Mouse (Mus musculus): Measurements from ENCODE around the gene Myh4. TPM values are rescaled to one million over a fixed set of nuclear protein-coding genes. Genes with fewer than 3 reads are reported as not detected.

Gene Myh4
- 0.02 TPM in 1 of 2 replicates, not detected in the other for polyA plus RNA-seq (2012; rRNA removed)

- TF ChIP-seq CTCF (IDR thresholded peaks at IDR 0.05; ENCODE audit: borderline replicate concordance, insufficient read depth, low read depth, low read length) (no peak), POLR2A (IDR thresholded peaks at IDR 0.05; ENCODE audit: borderline replicate concordance, insufficient read depth, low read length) (no peak)
- H3K27me3 ChIP-seq (ENCODE audit: control insufficient read depth, insufficient read depth, low read length) = no peaks in the 10 kb centered on the region
- WGBS = 56% methylated on average over 5 of the region's 5 CpGs
- no peak within 1 kb of the TSS for H3K27ac ChIP-seq (ENCODE audit: insufficient read depth, low read length)
- H3K4me1 ChIP-seq (ENCODE audit: control insufficient read depth, insufficient read depth, low read length) = no peaks in the 10 kb centered on the region
- H3K4me3 ChIP-seq (replicated peaks; ENCODE audit: insufficient read depth, low read depth, low read length) = no peak within 1 kb of the TSS
- DNase-seq = no peak
These were observed at the start of gene Myh4 for GRCm38 (mm10) chr11:67237481-67238079. Gene Myh4 (plus strand): TSS chr11:67238029.

GRCm38 (mm10) chr11:67190316-67190715 is 47.5 kb upstream of the Myh4 start:
- 88% methylated on average over 10 of the region's 10 CpGs for WGBS
- TF ChIP-seq CTCF (IDR thresholded peaks at IDR 0.05; ENCODE audit: borderline replicate concordance, insufficient read depth, low read depth, low read length) = no peak
- TF ChIP-seq POLR2A (IDR thresholded peaks at IDR 0.05; ENCODE audit: borderline replicate concordance, insufficient read depth, low read length) = no peak

GRCm38 (mm10) chr11:67190814-67191213 is 47.0 kb upstream of the Myh4 start:
- 89% methylated on average over 2 of the region's 2 CpGs for WGBS
- H3K4me3 ChIP-seq (replicated peaks; ENCODE audit: insufficient read depth, low read depth, low read length) = no peak overlapping the region
- TF ChIP-seq CTCF (IDR thresholded peaks at IDR 0.05; ENCODE audit: borderline replicate concordance, insufficient read depth, low read depth, low read length) = no peak
- no peak for TF ChIP-seq POLR2A (IDR thresholded peaks at IDR 0.05; ENCODE audit: borderline replicate concordance, insufficient read depth, low read length)
- H3K27ac ChIP-seq (ENCODE audit: insufficient read depth, low read length) = no peak overlapping the region
- no peaks in the 10 kb centered on the region for H3K4me1 ChIP-seq (ENCODE audit: control insufficient read depth, insufficient read depth, low read length)
- no peaks in the 10 kb centered on the region for H3K27me3 ChIP-seq (ENCODE audit: control insufficient read depth, insufficient read depth, low read length)
- DNase-seq = no peak

More at GRCm38 (mm10) chr11:67190316-67190715, 47.5 kb upstream of the Myh4 start:
- Histone ChIP-seq H3K4me3 (replicated peaks; ENCODE audit: insufficient read depth, low read depth, low read length) (no peak overlapping the region), H3K27ac (ENCODE audit: insufficient read depth, low read length) (no peak overlapping the region), H3K27me3 (ENCODE audit: control insufficient read depth, insufficient read depth, low read length) (no peaks in the 10 kb centered on the region), H3K4me1 (ENCODE audit: control insufficient read depth, insufficient read depth, low read length) (no peaks in the 10 kb centered on the region)
- DNase-seq = no peak

- no peak overlapping the region for H3K27ac ChIP-seq (ENCODE audit: insufficient read depth, low read length)
- no peaks in the 10 kb centered on the region for H3K4me1 ChIP-seq (ENCODE audit: control insufficient read depth, insufficient read depth, low read length)
- no peaks in the 10 kb centered on the region for H3K27me3 ChIP-seq (ENCODE audit: control insufficient read depth, insufficient read depth, low read length)
- no peak overlapping the region for H3K4me3 ChIP-seq (replicated peaks; ENCODE audit: insufficient read depth, low read depth, low read length)
- DNase-seq = no peak
- 91% methylated on average over 14 of the region's 14 CpGs for WGBS
- TF ChIP-seq POLR2A (IDR thresholded peaks at IDR 0.05; ENCODE audit: borderline replicate concordance, insufficient read depth, low read length) (no peak), CTCF (IDR thresholded peaks at IDR 0.05; ENCODE audit: borderline replicate concordance, insufficient read depth, low read depth, low read length) (no peak)
These were observed 46.3 kb upstream of the Myh4 start for GRCm38 (mm10) chr11:67191496-67191895.

- Histone ChIP-seq H3K27ac (ENCODE audit: insufficient read depth, low read length) (no peak overlapping the region), H3K27me3 (ENCODE audit: control insufficient read depth, insufficient read depth, low read length) (no peaks in the 10 kb centered on the region), H3K4me3 (replicated peaks; ENCODE audit: insufficient read depth, low read depth, low read length) (no peak overlapping the region), H3K4me1 (ENCODE audit: control insufficient read depth, insufficient read depth, low read length) (no peaks in the 10 kb centered on the region)
- no peak for DNase-seq
- WGBS = 33% methylated on average over 1 of the region's 1 CpGs
- TF ChIP-seq POLR2A (IDR thresholded peaks at IDR 0.05; ENCODE audit: borderline replicate concordance, insufficient read depth, low read length) (no peak), CTCF (IDR thresholded peaks at IDR 0.05; ENCODE audit: borderline replicate concordance, insufficient read depth, low read depth, low read length) (no peak)
These were observed 38.5 kb upstream of the Myh4 start for GRCm38 (mm10) chr11:67199321-67199720.

- no peak for TF ChIP-seq CTCF (IDR thresholded peaks at IDR 0.05; ENCODE audit: borderline replicate concordance, insufficient read depth, low read depth, low read length)
- TF ChIP-seq POLR2A (IDR thresholded peaks at IDR 0.05; ENCODE audit: borderline replicate concordance, insufficient read depth, low read length) = no peak
- no peaks in the 10 kb centered on the region for H3K4me1 ChIP-seq (ENCODE audit: control insufficient read depth, insufficient read depth, low read length)
- 60% methylated on average over 4 of the region's 4 CpGs for WGBS
- H3K4me3 ChIP-seq (replicated peaks; ENCODE audit: insufficient read depth, low read depth, low read length) = no peak within 1 kb of the TSS
- no peak within 1 kb of the TSS for H3K27ac ChIP-seq (ENCODE audit: insufficient read depth, low read length)
- no peaks in the 10 kb centered on the region for H3K27me3 ChIP-seq (ENCODE audit: control insufficient read depth, insufficient read depth, low read length)
- DNase-seq = no peak
These were observed 38.1 kb upstream of the Myh4 start, which contains the start of gene Myh1 for GRCm38 (mm10) chr11:67199752-67200151. Gene Myh1 (plus strand): TSS chr11:67200052.

GRCm38 (mm10) chr11:67204766-67205165 is 33.1 kb upstream of the Myh4 start:
- H3K27ac ChIP-seq (ENCODE audit: insufficient read depth, low read length) = no peak overlapping the region
- 26% methylated on average over 3 of the region's 3 CpGs for WGBS
- no peak overlapping the region for H3K4me3 ChIP-seq (replicated peaks; ENCODE audit: insufficient read depth, low read depth, low read length)
- H3K27me3 ChIP-seq (ENCODE audit: control insufficient read depth, insufficient read depth, low read length) = no peaks in the 10 kb centered on the region
- DNase-seq = no peak
- no peaks in the 10 kb centered on the region for H3K4me1 ChIP-seq (ENCODE audit: control insufficient read depth, insufficient read depth, low read length)
- TF ChIP-seq CTCF (IDR thresholded peaks at IDR 0.05; ENCODE audit: borderline replicate concordance, insufficient read depth, low read depth, low read length) = no peak
- no peak for TF ChIP-seq POLR2A (IDR thresholded peaks at IDR 0.05; ENCODE audit: borderline replicate concordance, insufficient read depth, low read length)

GRCm38 (mm10) chr11:67221803-67222202 is 16.0 kb upstream of the Myh4 start:
- DNase-seq = no peak
- 96% methylated on average over 8 of the region's 8 CpGs for WGBS
- H3K27me3 ChIP-seq (ENCODE audit: control insufficient read depth, insufficient read depth, low read length) = no peaks in the 10 kb centered on the region
- H3K4me1 ChIP-seq (ENCODE audit: control insufficient read depth, insufficient read depth, low read length) = no peaks in the 10 kb centered on the region
- no peak overlapping the region for H3K4me3 ChIP-seq (replicated peaks; ENCODE audit: insufficient read depth, low read depth, low read length)
- no peak for TF ChIP-seq POLR2A (IDR thresholded peaks at IDR 0.05; ENCODE audit: borderline replicate concordance, insufficient read depth, low read length)
- no peak for TF ChIP-seq CTCF (IDR thresholded peaks at IDR 0.05; ENCODE audit: borderline replicate concordance, insufficient read depth, low read depth, low read length)
- no peak overlapping the region for H3K27ac ChIP-seq (ENCODE audit: insufficient read depth, low read length)
